Mouse (Mus musculus): ENCODE results near the gene Map3k5. TPM values are rescaled to one million over a fixed set of nuclear protein-coding genes. Genes with fewer than 3 reads are reported as not detected.
"Not testable (repeated sequence)": the region's sequence is repeated elsewhere in the genome, so short reads cannot be mapped to it uniquely, and the experiment has no call there.

The Map3k5 gene
- polyA plus RNA-seq, 1 experiment from 2014 or later, result 2.1 TPM

DNA sequence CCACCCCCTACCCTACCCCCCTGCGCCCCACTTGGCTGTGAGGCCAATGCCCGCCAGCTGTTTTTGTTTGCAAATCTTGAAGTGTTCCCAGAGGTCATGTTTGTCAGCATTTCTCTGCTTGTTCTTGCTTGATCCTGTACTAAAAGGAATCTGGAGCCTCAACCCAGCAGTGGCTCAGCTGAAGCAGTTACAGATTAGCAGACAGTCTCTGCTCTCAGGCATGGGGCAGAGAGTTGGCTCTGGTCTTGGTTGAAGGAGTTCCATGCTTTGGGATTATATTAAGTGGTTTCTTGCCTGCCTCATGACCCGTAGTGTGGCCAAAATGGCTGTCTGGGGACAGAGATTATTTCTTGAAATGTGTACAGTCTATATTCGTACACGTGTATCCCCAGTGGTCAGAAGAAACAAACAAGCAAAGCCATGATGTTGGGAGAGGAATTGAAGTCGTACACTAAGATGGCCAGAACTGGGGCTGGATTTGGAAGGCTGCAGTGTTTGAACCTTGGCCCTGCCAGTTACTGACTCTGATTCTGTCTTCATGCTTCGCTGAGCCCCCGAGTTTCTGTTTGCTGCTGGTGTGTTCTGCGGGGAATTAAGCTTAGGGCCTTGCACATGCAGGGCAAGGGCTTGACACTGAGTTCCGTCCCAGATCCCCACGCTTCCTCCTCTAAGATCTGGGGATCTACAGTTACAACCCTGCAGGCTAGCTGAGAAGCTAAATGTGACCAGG is 18.9 kb downstream of the Map3k5 start:
- 0 out of 2 replicates have a peak, but pooled peaks cover 5% of the 10 kb centered on the region for H3K4me1 ChIP-seq
- whole genome bisulfite sequencing, result 83% methylated on average over 11 of the region's 11 CpGs
- no peak for ATAC-seq (ENCODE audit: low FRiP score, low read depth)

DNA sequence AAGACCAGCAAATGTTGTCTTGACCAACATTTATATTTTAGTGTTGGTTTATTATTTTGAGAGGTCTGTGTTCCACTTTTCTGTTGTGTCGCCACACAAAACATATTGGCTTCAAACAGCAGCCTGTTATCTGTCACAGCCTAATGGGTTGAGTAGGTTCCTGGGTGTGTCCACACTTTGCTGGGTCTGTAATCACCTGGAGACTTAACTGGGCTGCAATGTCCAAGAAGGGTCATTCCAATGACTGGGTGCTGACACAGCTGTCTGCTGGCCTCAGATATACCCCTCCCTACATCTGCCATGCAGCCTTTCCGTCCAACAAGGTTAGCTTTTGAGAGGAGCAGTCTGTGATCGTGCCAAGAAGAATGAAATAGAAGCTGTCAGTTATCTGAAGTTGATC is 20.3 kb downstream of the Map3k5 start:
- no peak for ATAC-seq (ENCODE audit: low FRiP score, low read depth)
- no peak overlapping the region for H3K27ac ChIP-seq
- no peaks in the 10 kb centered on the region for H3K36me3 ChIP-seq
- H3K9me3 ChIP-seq, result no peaks in the 10 kb centered on the region
- H3K4me1 ChIP-seq, result no peaks in the 10 kb centered on the region
- WGBS, result 75% methylated on average over 3 of the region's 3 CpGs
- H3K4me3 ChIP-seq, result no peak overlapping the region
- no peak overlapping the region for H3K9ac ChIP-seq
- H3K27me3 ChIP-seq, result no peaks in the 10 kb centered on the region
- H3K4me2 ChIP-seq (replicated peaks), result no peak overlapping the region

More for the DNA sequence above, 18.9 kb downstream of the Map3k5 start:
- no peaks in the 10 kb centered on the region for H3K27me3 ChIP-seq
- H3K36me3 ChIP-seq, result no peaks in the 10 kb centered on the region
- H3K27ac ChIP-seq, result no peak overlapping the region
- H3K4me3 ChIP-seq, result no peak overlapping the region
- H3K9me3 ChIP-seq, result no peaks in the 10 kb centered on the region
- no peak overlapping the region for H3K4me2 ChIP-seq (replicated peaks)
- no peak overlapping the region for H3K9ac ChIP-seq

DNA sequence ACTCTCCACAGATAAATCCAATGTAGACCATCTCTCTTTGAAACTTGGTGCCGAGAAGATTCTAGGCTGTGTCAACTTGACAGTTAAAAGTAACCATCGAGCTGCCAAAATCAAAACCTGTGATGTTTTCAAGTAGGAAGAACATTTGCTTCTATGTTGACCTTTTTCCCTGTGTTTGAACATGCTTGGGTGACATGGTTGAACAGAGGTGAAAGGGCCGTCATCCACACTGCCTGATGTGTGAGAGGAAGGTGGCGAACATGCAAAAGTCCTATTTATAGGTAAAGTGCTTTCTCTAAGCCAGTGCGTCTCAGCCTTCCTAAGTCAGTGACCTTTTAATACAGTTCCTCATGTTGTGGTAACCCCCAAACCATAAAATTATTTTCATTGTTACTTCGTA is 21.5 kb downstream of the Map3k5 start:
- no peak for ATAC-seq (ENCODE audit: low FRiP score, low read depth)
- H3K4me2 ChIP-seq (replicated peaks), result no peak overlapping the region
- WGBS, result 88% methylated on average over 6 of the region's 6 CpGs
- H3K4me1 ChIP-seq, result 0 out of 2 replicates have a peak, but pooled peaks cover under 1% of the 10 kb centered on the region
- no peaks in the 10 kb centered on the region for H3K9me3 ChIP-seq
- no peak overlapping the region for H3K27ac ChIP-seq
- H3K9ac ChIP-seq, result no peak overlapping the region
- H3K4me3 ChIP-seq, result no peak overlapping the region
- H3K36me3 ChIP-seq, result no peaks in the 10 kb centered on the region
- H3K27me3 ChIP-seq, result no peaks in the 10 kb centered on the region

DNA sequence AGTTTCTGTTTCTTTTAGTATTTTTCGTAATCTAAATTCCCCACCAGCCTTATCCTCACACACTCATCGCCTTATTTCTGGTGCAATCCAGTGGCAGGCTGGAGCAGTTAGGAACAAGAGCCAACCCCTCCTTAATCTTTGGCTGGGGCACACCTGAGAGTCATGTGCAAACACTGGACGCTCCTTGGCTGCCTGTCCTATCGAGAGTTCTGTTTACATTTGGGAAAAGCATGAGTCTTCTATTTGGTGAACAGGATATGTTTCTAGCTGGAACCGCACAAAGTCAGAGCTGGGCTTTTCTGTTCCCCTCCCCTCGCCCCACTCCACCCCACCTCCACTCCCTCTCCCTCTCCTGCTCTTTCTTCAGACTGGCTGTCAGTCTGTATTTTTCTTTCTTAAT is 22.5 kb downstream of the Map3k5 start:
- no peak for ATAC-seq (ENCODE audit: low FRiP score, low read depth)
- Histone ChIP-seq H3K4me1 (0 out of 2 replicates have a peak, but pooled peaks cover 6% of the 10 kb centered on the region), H3K9ac (no peak overlapping the region), H3K4me2 (replicated peaks) (no peak overlapping the region), H3K27ac (no peak overlapping the region), H3K36me3 (no peaks in the 10 kb centered on the region), H3K27me3 (no peaks in the 10 kb centered on the region), H3K4me3 (no peak overlapping the region), H3K9me3 (no peaks in the 10 kb centered on the region)
- 75% methylated on average over 6 of the region's 6 CpGs for WGBS

DNA sequence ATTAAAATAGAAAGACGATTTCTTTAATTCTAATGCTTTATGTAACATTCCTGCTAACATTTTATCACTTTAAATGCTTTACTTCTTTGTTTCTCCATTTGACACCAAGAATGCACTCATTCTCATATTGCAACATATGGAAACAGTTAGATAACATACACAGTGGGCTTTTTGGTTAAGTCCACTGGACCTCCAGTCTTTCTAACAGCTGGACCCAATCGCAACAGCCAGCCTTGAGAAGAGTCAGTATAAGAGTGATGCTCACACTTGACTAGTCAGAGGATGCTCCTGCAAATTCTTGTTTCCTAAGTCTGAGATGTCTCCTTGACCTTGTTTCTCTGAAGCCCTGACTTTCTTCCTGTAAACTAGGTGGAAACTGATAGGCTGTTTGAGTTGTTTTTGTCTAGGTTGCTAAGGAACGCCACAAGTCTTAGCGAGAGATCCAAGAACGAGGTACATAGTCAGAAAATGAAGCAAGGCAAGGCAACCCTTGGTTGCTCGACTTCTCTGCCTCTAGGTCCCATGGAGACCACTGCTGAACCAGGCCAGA is 26.6 kb downstream of the Map3k5 start:
- 66% methylated on average over 6 of the region's 6 CpGs for WGBS
- Histone ChIP-seq H3K4me1 (peaks cover 19% of the 10 kb centered on the region), H3K9me3 (no peaks in the 10 kb centered on the region), H3K4me2 (replicated peaks) (no peak overlapping the region), H3K4me3 (no peak overlapping the region), H3K27me3 (no peaks in the 10 kb centered on the region), H3K27ac (no peak overlapping the region), H3K36me3 (no peaks in the 10 kb centered on the region), H3K9ac (no peak overlapping the region)
- no peak for ATAC-seq (ENCODE audit: low FRiP score, low read depth)

DNA sequence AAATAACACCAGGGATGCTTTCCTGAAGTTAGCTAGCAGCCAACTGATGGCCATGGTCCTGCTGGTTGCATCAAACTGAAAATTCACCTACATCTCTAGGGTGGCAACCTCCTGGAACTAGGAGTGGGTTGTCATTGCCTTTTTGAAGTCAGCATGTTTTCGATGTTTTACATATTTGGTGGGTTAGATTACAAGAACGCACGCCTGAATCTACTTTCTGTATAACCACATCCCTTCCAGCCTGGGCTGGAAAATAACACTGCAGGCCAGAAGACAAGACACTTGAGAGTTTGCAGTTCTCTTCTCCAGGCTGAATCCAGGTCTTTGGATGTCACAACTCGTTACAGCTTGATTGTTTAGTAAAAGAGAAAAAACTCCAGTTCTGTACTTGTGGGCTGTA is 28.5 kb downstream of the Map3k5 start:
- Histone ChIP-seq H3K36me3 (no peaks in the 10 kb centered on the region), H3K27ac (no peak overlapping the region), H3K4me2 (replicated peaks) (no peak overlapping the region), H3K9ac (no peak overlapping the region), H3K27me3 (no peaks in the 10 kb centered on the region), H3K4me1 (peaks cover 19% of the 10 kb centered on the region), H3K4me3 (no peak overlapping the region), H3K9me3 (no peaks in the 10 kb centered on the region)
- no peak for ATAC-seq (ENCODE audit: low FRiP score, low read depth)
- WGBS, result 75% methylated on average over 4 of the region's 4 CpGs

DNA sequence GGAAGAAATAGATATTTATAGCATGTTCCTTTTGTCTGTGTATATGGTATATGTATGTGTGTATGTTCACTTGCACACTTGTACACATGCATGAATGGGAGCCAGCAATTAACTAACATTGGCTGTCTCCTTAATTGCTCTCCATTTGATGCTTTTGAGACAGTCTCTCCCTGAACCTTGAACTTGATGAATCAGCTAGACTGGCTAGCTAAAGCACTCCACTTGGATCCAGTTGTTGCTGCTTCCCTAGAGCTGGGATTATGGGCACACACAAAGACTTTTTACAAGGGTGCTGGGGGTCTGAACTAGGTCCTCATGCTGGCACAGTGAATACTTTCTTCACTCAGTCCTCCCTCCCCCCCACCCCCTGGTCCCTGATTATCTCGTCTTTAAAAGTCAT is 28.9 kb downstream of the Map3k5 start:
- H3K27ac ChIP-seq, result no peak overlapping the region
- no peak for ATAC-seq (ENCODE audit: low FRiP score, low read depth)
- H3K4me1 ChIP-seq, result peaks cover 19% of the 10 kb centered on the region

DNA sequence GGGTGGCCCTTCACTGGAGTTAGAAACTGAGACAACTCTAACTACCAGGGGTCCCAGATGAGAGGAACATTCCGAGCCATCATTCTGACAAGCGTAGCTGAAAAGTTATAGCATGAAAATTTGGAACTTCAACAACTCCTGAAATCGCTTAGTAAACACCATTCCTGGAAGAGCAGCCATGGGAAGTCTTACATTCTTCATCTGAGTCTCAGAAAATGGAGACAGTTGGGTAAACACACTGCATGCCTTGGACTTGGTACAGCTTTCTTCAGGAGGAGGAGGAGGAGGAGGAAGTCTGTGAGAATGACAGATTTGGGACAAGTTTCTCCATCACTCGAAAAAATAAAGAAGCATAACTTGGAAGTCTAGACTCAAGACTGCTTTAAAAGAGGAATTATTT is 29.8 kb downstream of the Map3k5 start:
- H3K4me3 ChIP-seq, result no peak overlapping the region
- peaks cover 19% of the 10 kb centered on the region for H3K4me1 ChIP-seq
- H3K36me3 ChIP-seq, result no peaks in the 10 kb centered on the region
- no peak overlapping the region for H3K27ac ChIP-seq
- H3K9ac ChIP-seq, result no peak overlapping the region
- 85% methylated on average over 4 of the region's 4 CpGs for WGBS
- no peaks in the 10 kb centered on the region for H3K27me3 ChIP-seq
- H3K4me2 ChIP-seq (replicated peaks), result no peak overlapping the region
- H3K9me3 ChIP-seq, result no peaks in the 10 kb centered on the region
- ATAC-seq (ENCODE audit: low FRiP score, low read depth), result no peak

More for the DNA sequence above, 28.9 kb downstream of the Map3k5 start:
- H3K4me3 ChIP-seq, result no peak overlapping the region
- H3K36me3 ChIP-seq, result no peaks in the 10 kb centered on the region
- H3K9me3 ChIP-seq, result no peaks in the 10 kb centered on the region
- WGBS, result 41% methylated on average over 1 of the region's 1 CpGs
- no peak overlapping the region for H3K9ac ChIP-seq
- H3K4me2 ChIP-seq (replicated peaks), result no peak overlapping the region
- no peaks in the 10 kb centered on the region for H3K27me3 ChIP-seq

DNA sequence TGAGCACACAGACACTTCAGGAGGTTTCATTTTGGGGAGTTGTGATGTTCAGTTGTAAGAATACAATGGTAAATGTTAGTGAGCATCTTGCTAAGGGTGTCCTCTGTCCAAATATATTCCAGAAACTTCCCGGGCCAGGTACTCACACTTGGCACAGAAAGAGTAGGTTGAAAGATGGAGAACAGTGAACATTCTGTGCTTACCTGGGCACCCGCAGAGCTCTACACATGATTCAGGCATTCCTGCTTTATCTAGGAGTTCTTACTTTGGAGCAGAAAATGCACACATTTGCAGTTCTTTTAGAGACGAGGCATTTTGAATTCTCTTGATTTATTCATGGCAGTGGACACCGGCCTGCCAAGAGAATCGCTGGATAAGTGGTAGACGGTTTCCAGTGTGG is 32.3 kb downstream of the Map3k5 start:
- Histone ChIP-seq H3K27ac (no peak overlapping the region), H3K4me2 (replicated peaks) (no peak overlapping the region), H3K9ac (no peak overlapping the region), H3K4me3 (no peak overlapping the region), H3K27me3 (no peaks in the 10 kb centered on the region), H3K4me1 (peaks cover 13% of the 10 kb centered on the region), H3K36me3 (no peaks in the 10 kb centered on the region), H3K9me3 (no peaks in the 10 kb centered on the region)
- WGBS, result 85% methylated on average over 6 of the region's 6 CpGs
- ATAC-seq (ENCODE audit: low FRiP score, low read depth), result no peak

DNA sequence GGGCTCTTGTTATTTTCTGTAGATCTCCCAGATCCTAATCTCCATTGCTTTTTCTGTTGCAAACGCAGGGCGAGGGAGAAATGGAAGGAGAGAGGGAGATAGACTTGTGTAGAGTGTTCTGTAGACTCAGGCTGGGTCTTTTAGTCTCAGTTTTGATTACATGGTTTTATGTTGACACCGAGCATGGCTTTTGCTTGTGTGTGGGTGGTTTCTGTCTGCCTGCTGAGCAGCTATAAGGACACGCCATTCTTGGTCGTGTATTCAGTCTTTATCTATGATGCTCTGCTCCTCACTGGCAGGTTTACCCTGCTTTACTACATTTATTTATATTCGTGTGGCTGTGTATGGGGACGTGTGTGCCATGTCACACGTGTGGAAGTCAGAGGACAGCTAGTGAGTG is 34.2 kb downstream of the Map3k5 start:
- Histone ChIP-seq H3K9me3 (no peaks in the 10 kb centered on the region), H3K27ac (no peak overlapping the region), H3K9ac (no peak overlapping the region), H3K4me3 (no peak overlapping the region), H3K36me3 (no peaks in the 10 kb centered on the region), H3K4me2 (replicated peaks) (no peak overlapping the region), H3K27me3 (no peaks in the 10 kb centered on the region), H3K4me1 (peaks cover 11% of the 10 kb centered on the region)
- ATAC-seq (ENCODE audit: low FRiP score, low read depth), result no peak
- WGBS, result 86% methylated on average over 8 of the region's 8 CpGs

DNA sequence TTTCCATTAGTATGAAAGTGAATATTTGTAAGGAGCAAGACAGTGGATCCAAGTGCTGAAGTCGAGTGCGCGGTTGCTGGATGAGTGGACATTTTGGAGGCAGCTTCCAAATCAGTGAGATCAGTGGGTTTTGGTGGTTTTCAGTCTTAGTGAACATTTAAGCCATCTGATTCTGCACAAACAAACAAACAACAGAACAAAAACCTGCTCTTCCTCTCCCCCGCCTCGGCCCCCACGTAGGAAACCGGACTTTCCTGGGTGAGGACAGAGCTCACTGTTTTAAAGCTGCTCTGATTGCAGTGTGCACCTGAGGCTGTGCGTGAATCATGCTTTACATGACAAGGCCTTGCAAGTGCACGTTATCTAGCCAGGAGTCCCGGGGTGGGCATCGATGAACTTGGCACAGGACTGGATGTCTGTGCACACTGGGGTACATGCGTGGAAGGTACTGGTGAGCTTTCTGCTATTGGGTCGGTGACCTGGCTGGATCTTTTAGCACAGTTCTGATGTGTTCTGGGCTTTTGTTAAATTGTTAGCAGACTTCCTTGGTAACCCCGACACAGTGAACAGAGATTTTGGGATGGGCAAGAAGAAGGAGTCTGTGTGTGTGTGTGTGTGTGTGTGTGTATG is 35.7 kb downstream of the Map3k5 start:
- Histone ChIP-seq H3K4me3 (no peak overlapping the region), H3K9ac (no peak overlapping the region), H3K4me2 (replicated peaks) (no peak overlapping the region), H3K27me3 (no peaks in the 10 kb centered on the region), H3K27ac (no peak overlapping the region), H3K36me3 (no peaks in the 10 kb centered on the region), H3K9me3 (no peaks in the 10 kb centered on the region), H3K4me1 (peaks cover 9% of the 10 kb centered on the region)
- ATAC-seq (ENCODE audit: low FRiP score, low read depth), result no peak
- 83% methylated on average over 14 of the region's 14 CpGs for WGBS

DNA sequence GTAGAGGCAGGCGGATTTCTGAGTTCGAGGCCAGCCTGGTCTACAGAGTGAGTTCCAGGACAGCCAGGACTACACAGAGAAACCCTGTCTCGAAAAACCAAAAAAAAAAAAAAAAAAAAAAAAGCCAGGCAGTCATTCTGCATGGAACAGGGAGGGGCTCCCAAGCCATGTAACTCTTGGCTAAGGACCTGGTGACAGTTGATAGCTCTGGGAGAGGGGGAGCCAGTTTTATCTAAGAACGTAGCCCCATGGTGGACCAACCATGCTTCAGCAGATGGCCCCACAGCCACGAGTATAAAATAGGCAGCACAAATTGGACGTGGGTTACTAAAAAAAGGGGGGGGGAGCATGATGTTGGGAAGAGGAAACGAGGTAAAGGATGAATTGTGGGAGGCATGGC is 37.2 kb downstream of the Map3k5 start:
- H3K4me2 ChIP-seq (replicated peaks); ATAC-seq (ENCODE audit: low FRiP score, low read depth); H3K9me3 ChIP-seq; H3K36me3 ChIP-seq; H3K4me3 ChIP-seq; H3K27ac ChIP-seq; H3K9ac ChIP-seq; H3K27me3 ChIP-seq; H3K4me1 ChIP-seq: not testable (repeated sequence)
- WGBS, result 81% methylated on average over 6 of the region's 7 CpGs
